Mouse (Mus musculus): ENCODE measurements around the gene Paics. TPM values are rescaled to one million over a fixed set of nuclear protein-coding genes. Genes with fewer than 3 reads are reported as not detected.

Gene Paics
- polyA plus RNA-seq (2017; shearing (Covaris generic)), result 138 TPM

GRCm38 (mm10) chr5:76951106-76952027 is at the start of gene Paics, which contains the start of gene Ppat:
Gene Paics (plus strand): TSS chr5:76951307.
Gene Ppat (minus strand): TSS chr5:76951578.

DNA sequence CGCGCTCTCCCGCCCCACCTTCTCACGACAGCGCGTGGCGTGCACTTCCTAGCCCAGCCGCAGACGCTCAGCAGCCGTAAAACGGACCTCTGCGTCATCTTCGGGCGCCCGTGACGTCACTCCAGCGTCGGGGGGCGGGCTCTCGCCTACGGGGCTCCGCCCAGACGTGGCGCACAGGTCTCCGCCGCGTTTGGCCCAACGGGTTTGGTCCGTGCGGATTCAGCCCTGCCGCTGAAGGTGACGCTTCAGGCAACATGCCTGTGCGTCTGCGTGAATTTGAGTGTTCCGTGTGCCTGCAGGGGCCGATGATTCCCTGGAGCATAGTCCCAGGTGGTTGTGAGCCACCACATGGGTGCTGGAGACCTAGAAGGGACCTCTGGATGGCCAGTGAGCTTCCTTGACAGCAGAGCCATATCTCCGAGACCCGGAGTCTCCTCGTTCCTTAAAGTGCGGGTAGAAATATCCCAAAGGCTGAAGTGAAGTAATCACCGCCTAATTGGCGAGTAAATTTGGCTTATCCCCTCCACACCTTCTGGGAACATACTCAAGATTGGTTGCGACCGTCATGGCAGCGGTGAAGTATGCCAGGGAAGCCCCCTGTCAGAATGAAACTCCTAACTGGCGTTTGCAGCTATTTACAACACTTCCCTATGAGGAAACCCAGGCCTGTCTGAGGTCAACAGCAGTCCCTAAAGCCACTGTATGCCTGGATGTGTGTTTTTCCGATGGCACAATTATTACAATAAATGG is 45.5 kb upstream of the Paics start, which contains the start of gene Aasdh:
TSS of gene Aasdh (minus strand) at position 110 of the 750 bp plus-strand sequence.

GRCm38 (mm10) chr5:76974554-76975285 is 23.6 kb downstream of the Paics start, which contains the start of gene Srp72:
Gene Srp72 (plus strand): TSS chr5:76974683.

GRCm38 (mm10) chr5:77004051-77004821 is 53.1 kb downstream of the Paics start, which contains the start of gene Arl9:
Gene Arl9 (plus strand): TSS chr5:77004055.

DNA sequence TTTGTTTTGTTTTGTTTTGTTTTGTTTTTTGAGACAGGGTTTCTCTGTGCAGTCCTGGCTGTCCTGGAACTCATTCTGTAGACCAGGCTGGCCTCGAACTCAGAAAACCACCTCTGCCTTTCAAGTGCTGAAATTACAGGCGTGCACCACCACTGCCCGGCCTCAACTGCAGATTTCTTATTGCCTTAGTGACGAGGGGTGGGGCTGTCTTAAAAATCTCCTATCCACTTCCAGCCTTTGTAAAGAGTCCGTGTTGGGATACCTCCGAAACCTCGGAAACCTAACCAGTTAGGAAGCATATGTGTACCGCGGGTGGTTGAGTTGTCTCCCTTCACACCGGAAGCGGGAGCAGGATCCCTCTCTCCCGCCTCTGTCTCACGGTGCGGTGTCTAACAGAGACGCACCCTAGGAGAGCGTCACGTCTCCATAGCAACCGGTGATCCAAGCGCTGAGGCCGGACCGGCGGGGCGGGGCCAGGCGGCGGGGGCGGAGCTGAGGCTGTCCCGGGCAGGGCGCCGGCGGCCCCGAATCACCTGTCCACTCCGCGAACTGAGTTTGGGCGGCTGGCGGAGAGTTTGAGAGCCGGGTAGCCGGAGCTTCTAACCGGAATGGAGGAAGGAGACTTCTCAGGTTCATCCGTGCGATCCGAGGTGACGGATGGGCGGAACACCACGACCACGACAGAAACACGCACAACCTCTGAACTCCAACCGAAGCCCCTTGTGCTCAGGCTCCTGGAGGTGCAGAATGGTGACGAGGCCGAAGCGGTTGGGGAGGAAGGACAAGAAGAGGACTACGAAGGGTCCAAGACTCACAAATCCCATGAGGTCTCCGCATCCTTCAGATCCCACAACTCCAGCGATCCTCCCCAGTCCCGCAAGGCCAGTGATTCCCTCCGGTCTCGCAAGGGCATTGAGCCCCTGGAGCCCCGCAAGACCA is 64.7 kb downstream of the Paics start, which contains the start of gene Thegl:
TSS of gene Thegl (plus strand) at position 480 of the 939 bp plus-strand sequence.

Other genes with a start within 250 kb of the Paics start
- gene Aasdh, start 45.8 kb upstream of the Paics start, polyA plus RNA-seq (2017; shearing (Covaris generic)), result 26.4 TPM
- 58.6 TPM for gene Ppat, start 271 bp downstream of the Paics start, polyA plus RNA-seq (2017; shearing (Covaris generic))
- gene Srp72, start 23.4 kb downstream of the Paics start, polyA plus RNA-seq (2017; shearing (Covaris generic)), result 118 TPM
- gene Arl9, start 52.7 kb downstream of the Paics start, polyA plus RNA-seq (2017; shearing (Covaris generic)), result not detected
- not detected for gene Thegl, start 64.7 kb downstream of the Paics start, polyA plus RNA-seq (2017; shearing (Covaris generic))
- 271 TPM for gene Hopx, start 163.8 kb downstream of the Paics start, polyA plus RNA-seq (2017; shearing (Covaris generic))